Comparison of ENCODE assay signal across 10 mouse cellular contexts in the genomic region with DNA sequence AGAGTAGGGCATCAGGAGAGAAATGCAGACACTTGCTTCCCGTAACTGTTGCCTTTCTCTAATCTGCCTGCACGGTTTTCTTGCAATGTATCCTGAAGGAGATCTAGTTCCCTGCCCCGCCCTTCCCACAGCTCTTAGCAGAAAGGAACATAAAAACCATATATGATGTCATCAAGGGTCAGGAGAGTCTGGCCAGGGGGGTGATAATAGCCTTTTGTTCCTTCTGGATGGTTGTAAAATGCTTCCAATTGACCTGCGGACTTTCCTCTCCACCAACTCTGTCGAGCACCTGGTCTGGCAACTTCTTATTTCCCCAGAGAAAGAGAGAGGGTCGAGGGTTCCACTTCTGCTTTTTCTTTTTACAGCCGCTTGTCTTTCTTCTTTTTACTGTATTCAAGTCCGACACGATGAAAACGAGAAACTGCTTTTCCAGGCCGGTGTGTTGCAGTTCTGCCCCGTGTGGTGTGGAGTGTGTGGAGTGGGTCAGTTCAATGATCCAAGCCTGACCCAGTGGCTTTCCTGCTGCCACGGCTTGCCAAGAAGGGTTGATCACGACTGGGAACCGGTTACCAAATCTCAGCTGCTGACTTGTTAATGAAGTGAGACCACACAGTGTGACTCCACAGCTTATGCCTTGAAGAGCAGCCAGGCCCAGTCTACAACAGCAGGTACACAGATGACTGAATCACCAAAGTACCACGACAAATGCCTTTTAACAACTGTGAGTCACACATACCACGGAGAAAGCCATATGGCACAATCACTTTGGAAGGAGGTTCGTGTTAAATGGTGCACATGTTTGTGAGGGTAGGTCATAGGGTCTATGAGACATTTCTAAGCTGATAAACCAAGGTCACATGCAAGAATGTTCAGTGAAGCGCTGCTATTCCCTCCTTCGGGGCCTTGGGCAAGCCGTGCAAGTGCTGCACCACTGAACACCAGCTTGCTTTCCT. TPM values are rescaled to one million over a fixed set of nuclear protein-coding genes. Genes with fewer than 3 reads are reported as not detected.
DNase-seq lines count a peak whose midpoint lies in the region; ATAC-seq and TF ChIP-seq lines count a peak whose summit lies in the region.
"Had no signal": no experiment of that assay in that cellular context is flagged by ENCODE, and none has a peak within 500 bp of the region (broad histone marks: within the 10 kb centered on the region; RNA-seq: fewer than 3 reads in every experiment).

No protein-coding gene starts in this region.

- dilution Hi-C loops in CH12.LX (cut with MboI; ENCODE audit: extremely low pct_ligation_motif_present, extremely low pct_unique_long_range_greater_than_20kb, low sequenced_read_pairs), result no loop called here

- peak; percentile 16 for TF ChIP-seq RAD21 in CH12.LX (IDR thresholded peaks at IDR 0.05; ENCODE audit: low read depth, low read length)

- H3K4me3 ChIP-seq in hindbrain, embryonic 15.5 days, result no peak overlapping the region
- no peak overlapping the region for H3K4me3 ChIP-seq in hindbrain, embryonic 12.5 days
- peak overlapping the region in 2 of 3 experiments; percentile 22 to 44 for H3K4me3 ChIP-seq in CH12.LX (replicated peaks in 1 of 3; ENCODE audit: low read depth in 2 of 3, low read length in 2 of 3, poor library complexity in 1 of 3)
- no peak overlapping the region for H3K4me3 ChIP-seq in forebrain, postnatal 0 days (ENCODE audit: low read depth, low read length)
- H3K4me3 ChIP-seq in limb, embryonic 13.5 days, result no peak overlapping the region

- no peaks in the 10 kb centered on the region for H3K9me3 ChIP-seq in hindbrain, embryonic 15.5 days
- no peaks in the 10 kb centered on the region for H3K9me3 ChIP-seq in hindbrain, embryonic 12.5 days (replicated peaks)
- H3K9me3 ChIP-seq in CH12.LX (replicated peaks; ENCODE audit: low read length), result no peaks in the 10 kb centered on the region
- no peaks in the 10 kb centered on the region for H3K9me3 ChIP-seq in forebrain, postnatal 0 days (ENCODE audit: low read length)
- H3K9me3 ChIP-seq in limb, embryonic 13.5 days, result no peaks in the 10 kb centered on the region

- H3K79me2 ChIP-seq in CH12.LX (replicated peaks; ENCODE audit: control insufficient read depth, extremely low read depth, insufficient read depth, poor library complexity, severe bottlenecking), result peaks cover 32% of the 10 kb centered on the region

- DNase-seq in CH12.LX (ENCODE audit: extremely low read depth), result peak; percentile 89
- DNase-seq in forebrain, postnatal 0 days, result peak; percentile 22
- no peak for DNase-seq in heart, adult 18-20 months
- no peak for DNase-seq in right cerebral cortex, postnatal 36 days (ENCODE audit: low spot score in 2 of 2)
- DNase-seq in ovary, postnatal 36 days (ENCODE audit: low spot score), result no peak
- DNase-seq: gastrocnemius, postnatal 25 days had no signal

- TF ChIP-seq EP300 in CH12.LX (IDR thresholded peaks at IDR 0.05; ENCODE audit: low read length), result peak; percentile 98

- in situ Hi-C loops in CH12.LX (cut with MboI; ENCODE audit: low pct_ligation_motif_present, low pct_unique_long_range_greater_than_20kb, low sequenced_read_pairs), result no loop called here

- TF ChIP-seq POLR2A in CH12.LX (IDR thresholded peaks at IDR 0.05; ENCODE audit: low read depth, low read length), result peak; percentile 41; the same call in 1 of the 2 replicates

- H3K27me3 ChIP-seq in hindbrain, embryonic 15.5 days, result no peaks in the 10 kb centered on the region
- no peaks in the 10 kb centered on the region for H3K27me3 ChIP-seq in hindbrain, embryonic 12.5 days
- H3K27me3 ChIP-seq in CH12.LX (replicated peaks), result no peaks in the 10 kb centered on the region
- no peaks in the 10 kb centered on the region for H3K27me3 ChIP-seq in forebrain, postnatal 0 days (ENCODE audit: insufficient read depth, low read length)
- H3K27me3 ChIP-seq in limb, embryonic 13.5 days, result no peaks in the 10 kb centered on the region; the same call in 1 of the 2 replicates

- no peak overlapping the region for H3K9ac ChIP-seq in hindbrain, embryonic 15.5 days
- H3K9ac ChIP-seq in hindbrain, embryonic 12.5 days, result no peak overlapping the region
- H3K9ac ChIP-seq in CH12.LX (ENCODE audit: insufficient read depth, low read depth), result peak overlapping the region; percentile 74
- H3K9ac ChIP-seq in forebrain, postnatal 0 days, result no peak overlapping the region
- no peak overlapping the region for H3K9ac ChIP-seq in limb, embryonic 13.5 days
- H3K9ac ChIP-seq: liver, embryonic 14.5 days had no signal

- no peaks in the 10 kb centered on the region; the same call in 1 of the 2 replicates for H3K4me1 ChIP-seq in hindbrain, embryonic 15.5 days (replicated peaks)
- no peaks in the 10 kb centered on the region for H3K4me1 ChIP-seq in hindbrain, embryonic 12.5 days
- peaks cover 26 to 61% of the 10 kb centered on the region in 2 experiments for H3K4me1 ChIP-seq in CH12.LX (ENCODE audit: control insufficient read depth in 1 of 2, insufficient read depth in 2 of 2)
- H3K4me1 ChIP-seq in forebrain, postnatal 0 days (ENCODE audit: insufficient read depth), result no peaks in the 10 kb centered on the region
- peaks cover 35% of the 10 kb centered on the region for H3K4me1 ChIP-seq in limb, embryonic 13.5 days

- TF ChIP-seq CTCF in CH12.LX (conservative IDR thresholded peaks at IDR 0.05 in 1 of 2, IDR thresholded peaks at IDR 0.05 in 1 of 2; ENCODE audit: low read depth in 2 of 2, low read length in 2 of 2), result peak in 1 of 2 experiments; percentile 20; a peak in 1 of 4 replicates
- TF ChIP-seq CTCF in forebrain, postnatal 0 days (IDR thresholded peaks at IDR 0.05; ENCODE audit: low read depth), result no peak

- WGBS in hindbrain, embryonic 15.5 days, result 62% methylated on average over 21 of the region's 21 CpGs
- WGBS in hindbrain, embryonic 12.5 days, result 67% methylated on average over 21 of the region's 21 CpGs
- 52% methylated on average over 21 of the region's 21 CpGs for WGBS in forebrain, postnatal 0 days
- WGBS in limb, embryonic 13.5 days, result 32% methylated on average over 21 of the region's 21 CpGs

- ATAC-seq in hindbrain, embryonic 15.5 days (ENCODE audit: low FRiP score, low read depth), result peak; percentile 83
- no peak for ATAC-seq in hindbrain, embryonic 12.5 days (ENCODE audit: low FRiP score)
- peak; percentile 55 for ATAC-seq in forebrain, postnatal 0 days
- ATAC-seq in limb, embryonic 13.5 days (ENCODE audit: low FRiP score, low read depth), result peak; percentile 57; the same call in 1 of the 2 replicates

- no peak overlapping the region for H3K4me2 ChIP-seq in hindbrain, embryonic 15.5 days
- no peak overlapping the region for H3K4me2 ChIP-seq in hindbrain, embryonic 12.5 days (replicated peaks)
- H3K4me2 ChIP-seq in CH12.LX (ENCODE audit: insufficient read depth, low read depth, poor library complexity, severe bottlenecking), result peak overlapping the region; percentile 98
- H3K4me2 ChIP-seq in forebrain, postnatal 0 days (ENCODE audit: low read depth), result no peak overlapping the region
- no peak overlapping the region for H3K4me2 ChIP-seq in limb, embryonic 13.5 days (replicated peaks)

- H3K27ac ChIP-seq in hindbrain, embryonic 15.5 days (replicated peaks), result no peak overlapping the region
- H3K27ac ChIP-seq in hindbrain, embryonic 12.5 days, result no peak overlapping the region
- H3K27ac ChIP-seq in CH12.LX (ENCODE audit: insufficient read depth, low read depth), result peak overlapping the region; percentile 99
- H3K27ac ChIP-seq in forebrain, postnatal 0 days (ENCODE audit: low read depth, low read length), result no peak overlapping the region
- H3K27ac ChIP-seq in limb, embryonic 13.5 days, result no peak overlapping the region
- H3K27ac ChIP-seq: liver, embryonic 14.5 days had no signal

- H3K36me3 ChIP-seq in hindbrain, embryonic 15.5 days, result no peaks in the 10 kb centered on the region
- H3K36me3 ChIP-seq in hindbrain, embryonic 12.5 days, result no peaks in the 10 kb centered on the region
- peaks cover 0 to 6% of the 10 kb centered on the region in 2 experiments for H3K36me3 ChIP-seq in CH12.LX (replicated peaks in 1 of 2; ENCODE audit: control insufficient read depth in 1 of 2, insufficient read depth in 1 of 2, low read length in 1 of 2)
- H3K36me3 ChIP-seq in forebrain, postnatal 0 days (ENCODE audit: insufficient read depth), result no peaks in the 10 kb centered on the region
- no peaks in the 10 kb centered on the region for H3K36me3 ChIP-seq in limb, embryonic 13.5 days

TF ChIP-seq in CH12.LX, 34 proteins besides CTCF, POLR2A, EP300 and RAD21 (continues in another document):
- TF ChIP-seq MEF2A (IDR thresholded peaks at IDR 0.05; ENCODE audit: borderline replicate concordance, low read depth, low read length) (peak; percentile 94), MXI1 (IDR thresholded peaks at IDR 0.05; ENCODE audit: low read depth, low read length) (0 out of 2 replicates have a peak, but pooled peaks have one; percentile 15), MAZ (IDR thresholded peaks at IDR 0.05; ENCODE audit: low read depth, low read length) (no peak), SIN3A (IDR thresholded peaks at IDR 0.05; ENCODE audit: low read length) (peak; percentile 87), SMC3 (IDR thresholded peaks at IDR 0.05; ENCODE audit: low read depth, low read length) (peak; percentile 20), UBTF (IDR thresholded peaks at IDR 0.05; ENCODE audit: low read depth, low read length) (peak; percentile 43; the same call in 1 of the 2 replicates), TBP (conservative IDR thresholded peaks at IDR 0.05; ENCODE audit: low read depth, low read length) (0 out of 2 replicates have a peak, but pooled peaks have one; percentile 11)

RNA-seq across cellular contexts. Expression of a gene that starts 1.4 kb away (rescaled TPM):
- 0.72 and 0.79 TPM in 2 replicates for polyA plus RNA-seq in hindbrain, embryonic 15.5 days (2015; fragmentation: Nextera tagmentation; extraction: Ambion mirVana)
- polyA plus RNA-seq in hindbrain, embryonic 12.5 days (2016; fragmentation: Nextera tagmentation; extraction: Ambion mirVana), result 0.35 and 0.62 TPM in 2 replicates
- 86.8 and 142 TPM in 2 replicates for total RNA-seq in CH12.LX (2012; rRNA removed)
- total RNA-seq in CH12.LX (2014; rRNA removed), result 101 and 108 TPM in 2 replicates
- polyA plus RNA-seq in CH12.LX (2012; ENCODE audit: insufficient read length, low read depth), result 259 and 284 TPM in 2 replicates
- 0.08 and 1.1 TPM in 2 replicates for total RNA-seq in forebrain, postnatal 0 days (2014; rRNA removed)
- polyA plus RNA-seq in forebrain, postnatal 0 days (2015; fragmentation: Nextera tagmentation; extraction: Ambion mirVana), result 1.2 and 1.8 TPM in 2 replicates
- 0.51 and 0.66 TPM in 2 replicates for polyA plus RNA-seq in limb, embryonic 13.5 days (2015; fragmentation: Nextera tagmentation; extraction: Ambion mirVana)
- 1 to 10 TPM; 2.1 to 2.5 TPM for total RNA-seq in heart, adult 18-20 months (2021)

RNA-seq across cellular contexts. Expression of a gene that starts 33.4 kb away (rescaled TPM):
- polyA plus RNA-seq in hindbrain, embryonic 15.5 days (2015; fragmentation: Nextera tagmentation; extraction: Ambion mirVana), result not detected in 2 replicates
- 0.14 TPM in 1 of 2 replicates, not detected in the other for polyA plus RNA-seq in hindbrain, embryonic 12.5 days (2016; fragmentation: Nextera tagmentation; extraction: Ambion mirVana)
- total RNA-seq in CH12.LX (2012; rRNA removed), result 0.13 TPM in 1 of 2 replicates, not detected in the other
- total RNA-seq in CH12.LX (2014; rRNA removed), result not detected in 2 replicates
- not detected in 2 replicates for polyA plus RNA-seq in CH12.LX (2012; ENCODE audit: insufficient read length, low read depth)
- 0.10 and 0.23 TPM in 2 replicates for total RNA-seq in forebrain, postnatal 0 days (2014; rRNA removed)
- 0.14 and 0.23 TPM in 2 replicates for polyA plus RNA-seq in forebrain, postnatal 0 days (2015; fragmentation: Nextera tagmentation; extraction: Ambion mirVana)
- polyA plus RNA-seq in limb, embryonic 13.5 days (2015; fragmentation: Nextera tagmentation; extraction: Ambion mirVana), result not detected in 2 replicates
- not detected for total RNA-seq in heart, adult 18-20 months (2021)

Comparison
In these comparisons a context has a peak if more than half of its experiments do, and no peak if none do; other contexts are left out.
1. H3K4me3 ChIP-seq: peak in CH12.LX (2 of 3); none in hindbrain, embryonic 15.5 days (single experiment), hindbrain, embryonic 12.5 days (single experiment), forebrain, postnatal 0 days (single experiment) and limb, embryonic 13.5 days (single experiment).
2. DNase-seq: peak in CH12.LX (single experiment) and forebrain, postnatal 0 days (single experiment); none in heart, adult 18-20 months (0 of 2), right cerebral cortex, postnatal 36 days (0 of 2) and ovary, postnatal 36 days (single experiment).
3. RNA of a gene that starts 1.4 kb away (polyA plus RNA-seq): 259 to 284 TPM in CH12.LX; 1.2 to 1.8 TPM in forebrain, postnatal 0 days, 0.72 to 0.79 TPM in hindbrain, embryonic 15.5 days, 0.51 to 0.66 TPM in limb, embryonic 13.5 days and 0.35 to 0.62 TPM in hindbrain, embryonic 12.5 days; every median in the first group is over 10 times any median in the second.